Mouse (Mus musculus) effector memory CD4-positive, alpha-beta T cell, adult 7 months (primary cell): Measurements from ENCODE around the gene Rundc3a. TPM values are rescaled to one million over a fixed set of nuclear protein-coding genes. Genes with fewer than 3 reads are reported as not detected.

Experiments used
- polyA plus RNA-seq: library from polyadenylated mRNA; unstranded; fragments of 100-300 nt; shearing (Covaris generic); gene quantifications from one replicate; pipeline ENCODE4 v1.2.1, GENCODE M21; 2017

Rundc3a gene
- polyA plus RNA-seq, result 4.2 TPM

GRCm38 (mm10) chr11:102393238-102393634, at the start of gene Rundc3a:
Gene Rundc3a, plus strand, starts transcription at chr11:102393403.

GRCm38 (mm10) chr11:102366103-102366502, 27.1 kb upstream of the Rundc3a start, which contains the start of gene Slc4a1:
Gene Slc4a1, minus strand, starts transcription at chr11:102366203.

GRCm38 (mm10) chr11:102407834-102408215, 14.6 kb downstream of the Rundc3a start, which contains the start of gene Slc25a39:
Gene Slc25a39, minus strand, starts transcription at chr11:102407946.

GRCm38 (mm10) chr11:102430121-102431017, 37.2 kb downstream of the Rundc3a start, which contains the start of gene Grn:
Gene Grn, plus strand, starts transcription at chr11:102430315.

GRCm38 (mm10) chr11:102447497-102447896, 54.3 kb downstream of the Rundc3a start, which contains the start of gene Fam171a2:
Gene Fam171a2, minus strand, starts transcription at chr11:102447682.

Other genes starting within 250 kb of the Rundc3a start
- gene Nags, start 247.9 kb upstream of the Rundc3a start, polyA plus RNA-seq, result 0.37 TPM
- 4.5 TPM for gene Tmem101, start 237.0 kb upstream of the Rundc3a start, polyA plus RNA-seq
- 79.8 TPM for gene Lsm12, start 208.1 kb upstream of the Rundc3a start, polyA plus RNA-seq
- 20.7 TPM for gene G6pc3, start 203.8 kb upstream of the Rundc3a start, polyA plus RNA-seq
- 46.5 TPM for gene Hdac5, start 163.2 kb upstream of the Rundc3a start, polyA plus RNA-seq
- 0.33 TPM for gene BC030867, start 144.5 kb upstream of the Rundc3a start, polyA plus RNA-seq
- gene Asb16, start 124.7 kb upstream of the Rundc3a start, polyA plus RNA-seq, result not detected
- 42.8 TPM for gene Tmub2, start 108.5 kb upstream of the Rundc3a start, polyA plus RNA-seq
- 15.0 TPM for gene Atxn7l3, start 96.8 kb upstream of the Rundc3a start, polyA plus RNA-seq
- gene Ubtf, start 73.7 kb upstream of the Rundc3a start, polyA plus RNA-seq, result 113 TPM
- gene Slc4a1, start 27.2 kb upstream of the Rundc3a start, polyA plus RNA-seq, result 0.09 TPM
- gene Slc25a39, start 14.5 kb downstream of the Rundc3a start, polyA plus RNA-seq, result 46.6 TPM
- gene Grn, start 36.9 kb downstream of the Rundc3a start, polyA plus RNA-seq, result 28.8 TPM
- gene Fam171a2, start 54.3 kb downstream of the Rundc3a start, polyA plus RNA-seq, result not detected
- 2.1 TPM for gene Itga2b, start 76.7 kb downstream of the Rundc3a start, polyA plus RNA-seq
- 61.6 TPM for gene Gpatch8, start 163.0 kb downstream of the Rundc3a start, polyA plus RNA-seq
- not detected for gene Gm11627, start 186.1 kb downstream of the Rundc3a start, polyA plus RNA-seq
- gene Fzd2, start 211.0 kb downstream of the Rundc3a start, polyA plus RNA-seq, result not detected